Mouse (Mus musculus) midbrain, embryonic 13.5 days (tissue): Measurements from ENCODE around the gene H2bfm. TPM values are rescaled to one million over a fixed set of nuclear protein-coding genes. Genes with fewer than 3 reads are reported as not detected.

Experiments
- polyA plus RNA-seq: library from polyadenylated mRNA; unstranded; fragments of >200 nt; fragmentation: Nextera tagmentation; extraction: Ambion mirVana; gene quantifications from 2 replicates; pipeline ENCODE4 v1.2.1, GENCODE M21; 2015

The H2bfm gene
- polyA plus RNA-seq, 1 experiment from 2014 or later, result not detected

Other genes starting within 250 kb of the H2bfm start
- gene Tceal1, start 219.3 kb upstream of the H2bfm start, polyA plus RNA-seq, result 18.6 and 20.0 TPM in 2 replicates
- gene Morf4l2, start 183.6 kb upstream of the H2bfm start, polyA plus RNA-seq, result 563 and 601 TPM in 2 replicates
- gene Glra4, start 147.2 kb upstream of the H2bfm start, polyA plus RNA-seq, result 0.10 TPM in 1 of 2 replicates, not detected in the other
- 8.7 and 10.7 TPM in 2 replicates for gene Plp1, start 104.7 kb upstream of the H2bfm start, polyA plus RNA-seq
- gene Rab9b, start 58.6 kb upstream of the H2bfm start, polyA plus RNA-seq, result 14.7 and 16.8 TPM in 2 replicates
- gene Tmsb15b2, start 48.2 kb downstream of the H2bfm start, polyA plus RNA-seq, result 84.4 and 99.7 TPM in 2 replicates
- gene Tmsb15l, start 49.5 kb downstream of the H2bfm start, polyA plus RNA-seq, result 6.8 and 11.3 TPM in 2 replicates
- 32.7 and 36.1 TPM in 2 replicates for gene Tmsb15b1, start 49.5 kb downstream of the H2bfm start, polyA plus RNA-seq
- gene Zcchc18, start 65.8 kb downstream of the H2bfm start, polyA plus RNA-seq, result 234 and 245 TPM in 2 replicates
- gene Slc25a53, start 111.0 kb downstream of the H2bfm start, polyA plus RNA-seq, result 14.7 and 16.9 TPM in 2 replicates
- 8.2 and 9.8 TPM in 2 replicates for gene Fam199x, start 122.3 kb downstream of the H2bfm start, polyA plus RNA-seq
- not detected in 2 replicates for gene Esx1, start 194.8 kb downstream of the H2bfm start, polyA plus RNA-seq